Mouse (Mus musculus) liver, postnatal 0 days (tissue): ENCODE measurements around the gene Afdn. TPM values are rescaled to one million over a fixed set of nuclear protein-coding genes. Genes with fewer than 3 reads are reported as not detected.

Source experiments
- ATAC-seq: fragments of 200-750 bp; cut with Nextera tagmentation; 2 replicates; pipeline ENCODE4 v1.8.0; 2017; ENCODE audit warnings: mild to moderate bottlenecking, moderate library complexity
- DNase-seq: peaks from one replicate; pipeline ENCODE4 v3.0.0-alpha.2; 2016
- H3K27ac ChIP-seq: fragments of 300-500 bp; sonication (generic); 2 replicates; pipeline ENCODE4 v1.5.1; 2014; ENCODE audit warnings: antibody characterized with exemption, moderate library complexity, mild to moderate bottlenecking, low read depth
- H3K27me3 ChIP-seq: fragments of 300-500 bp; sonication (generic); 2 replicates; pipeline ENCODE4 v1.6.1; 2014; ENCODE audit warnings: low read length, control low read depth, mixed read lengths; ENCODE audit not compliant: insufficient read depth
- H3K36me3 ChIP-seq: fragments of 300-500 bp; sonication (generic); replicated peaks from 2 replicates; pipeline ENCODE4 v1.6.1; 2014; ENCODE audit warnings: mild to moderate bottlenecking, control low read depth, low read length, moderate library complexity, mixed read lengths; ENCODE audit not compliant: insufficient read depth
- H3K4me1 ChIP-seq: fragments of 300-500 bp; sonication (generic); 2 replicates; pipeline ENCODE4 v1.6.1; 2014; ENCODE audit warnings: antibody characterized with exemption, mild to moderate bottlenecking, control low read depth; ENCODE audit not compliant: insufficient read depth
- H3K4me2 ChIP-seq: fragments of 300-500 bp; sonication (generic); 2 replicates; pipeline ENCODE4 v1.6.1; 2014; ENCODE audit warnings: low read depth, mild to moderate bottlenecking, low read length, moderate library complexity, mixed read lengths
- H3K4me3 ChIP-seq: fragments of 300-500 bp; sonication (generic); 2 replicates; pipeline ENCODE4 v1.5.1; 2014; ENCODE audit warnings: low read depth, low read length
- H3K9ac ChIP-seq: fragments of 300-500 bp; sonication (generic); replicated peaks from 2 replicates; pipeline ENCODE4 v1.6.1; 2014; ENCODE audit warnings: mild to moderate bottlenecking, moderate library complexity
- H3K9me3 ChIP-seq: fragments of 300-500 bp; sonication (generic); 2 replicates; pipeline ENCODE4 v1.6.1; 2016; ENCODE audit warnings: mild to moderate bottlenecking, control low read depth, low read length, mixed read lengths
- CTCF ChIP-seq: sonication (generic); IDR thresholded peaks from 2 replicates; pipeline ENCODE4 v1.5.1; 2016; ENCODE audit warnings: antibody characterized with exemption, low read depth
- EP300 ChIP-seq: IDR thresholded peaks from 2 replicates; pipeline ENCODE4 v1.6.1; 2016; ENCODE audit warnings: antibody characterized with exemption, low read depth, mild to moderate bottlenecking
- WGBS: fragments of 180-500 bp; shearing (Covaris S2); extraction: QIAGEN DNeasy Blood & Tissue Kit; methylation state at CpG from one replicate; pipeline ENCODE4 v1.1.7; 2014; ENCODE audit not compliant: insufficient replicate concordance; 5-methylcytosine and 5-hydroxymethylcytosine counted together
- polyA plus RNA-seq: library from polyadenylated mRNA; unstranded; fragments of >200 nt; fragmentation: Nextera tagmentation; extraction: Ambion mirVana; gene quantifications from 2 replicates; pipeline ENCODE4 v1.2.1, GENCODE M21; 2015

Afdn gene
- polyA plus RNA-seq, 1 experiment from 2014 or later: 20.6 TPM

DNA sequence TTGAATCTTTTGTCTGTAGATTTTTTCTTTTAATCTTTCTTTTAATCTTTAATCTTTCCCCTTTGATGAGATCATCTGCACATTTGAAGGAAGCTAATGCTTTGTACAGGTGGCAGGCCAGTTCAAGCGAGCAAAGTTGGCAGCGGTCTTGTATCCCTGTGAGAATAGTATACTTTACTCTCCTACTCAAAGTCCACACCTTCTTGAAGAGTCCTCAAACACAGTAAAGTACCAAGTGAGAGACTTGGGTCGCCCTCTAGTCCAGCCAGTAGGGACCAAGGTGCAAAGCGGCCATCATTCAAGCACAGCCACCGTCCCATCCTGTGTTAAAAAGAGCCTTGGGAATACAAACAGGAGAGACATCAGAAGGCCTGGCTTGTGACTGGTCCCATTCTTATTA, 25.3 kb upstream of the Afdn start:
- no peak overlapping the region for H3K27ac ChIP-seq
- DNase-seq (no peak), ATAC-seq (no peak)
- no peak overlapping the region for H3K4me2 ChIP-seq
- no peaks in the 10 kb centered on the region for H3K27me3 ChIP-seq
- H3K36me3 ChIP-seq: no peaks in the 10 kb centered on the region
- WGBS: 79% methylated on average over 5 of the region's 5 CpGs
- H3K9me3 ChIP-seq: no peaks in the 10 kb centered on the region
- no peak for TF ChIP-seq CTCF
- TF ChIP-seq EP300: no peak
- H3K4me1 ChIP-seq: no peaks in the 10 kb centered on the region
- no peak overlapping the region for H3K4me3 ChIP-seq
- H3K9ac ChIP-seq: no peak overlapping the region

GRCm38 (mm10) chr17:13735803-13736282, 24.5 kb upstream of the Afdn start:
- Histone ChIP-seq H3K27me3 (no peaks in the 10 kb centered on the region), H3K4me1 (no peaks in the 10 kb centered on the region), H3K4me3 (no peak overlapping the region), H3K27ac (no peak overlapping the region), H3K9ac (no peak overlapping the region), H3K4me2 (no peak overlapping the region), H3K9me3 (no peaks in the 10 kb centered on the region), H3K36me3 (no peaks in the 10 kb centered on the region)
- no peak for DNase-seq
- WGBS: 60% methylated on average over 8 of the region's 8 CpGs
- TF ChIP-seq CTCF: no peak
- TF ChIP-seq EP300: no peak
- ATAC-seq: peak; percentile 49

DNA sequence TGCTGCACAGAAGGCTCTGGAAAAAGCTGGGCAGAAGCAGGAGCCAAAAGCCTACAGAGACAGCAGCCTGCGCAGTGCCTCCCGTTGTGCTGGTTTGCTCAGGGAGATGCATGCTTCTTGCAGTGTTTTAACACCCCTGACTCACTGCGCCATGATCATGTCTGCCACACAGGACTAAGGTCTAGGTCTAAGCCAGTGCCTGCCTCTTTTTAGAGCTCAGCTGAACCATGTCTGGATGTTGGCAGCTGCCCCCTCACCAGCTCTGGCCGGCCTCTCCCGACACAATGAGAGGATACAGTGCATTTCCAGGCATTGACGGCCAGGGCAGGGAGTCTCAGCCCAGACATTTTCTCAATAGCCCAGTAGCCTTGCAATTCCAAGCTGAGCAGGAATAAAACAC, 23.0 kb upstream of the Afdn start:
- 70% methylated on average over 6 of the region's 6 CpGs for WGBS
- Histone ChIP-seq H3K9me3 (no peaks in the 10 kb centered on the region), H3K4me3 (no peak overlapping the region), H3K36me3 (no peaks in the 10 kb centered on the region), H3K4me2 (no peak overlapping the region), H3K27ac (no peak overlapping the region), H3K9ac (no peak overlapping the region), H3K27me3 (no peaks in the 10 kb centered on the region), H3K4me1 (peaks cover 3% of the 10 kb centered on the region; the same call in 1 of the 2 replicates)
- ATAC-seq (no peak), DNase-seq (no peak)
- no peak for TF ChIP-seq EP300

DNA sequence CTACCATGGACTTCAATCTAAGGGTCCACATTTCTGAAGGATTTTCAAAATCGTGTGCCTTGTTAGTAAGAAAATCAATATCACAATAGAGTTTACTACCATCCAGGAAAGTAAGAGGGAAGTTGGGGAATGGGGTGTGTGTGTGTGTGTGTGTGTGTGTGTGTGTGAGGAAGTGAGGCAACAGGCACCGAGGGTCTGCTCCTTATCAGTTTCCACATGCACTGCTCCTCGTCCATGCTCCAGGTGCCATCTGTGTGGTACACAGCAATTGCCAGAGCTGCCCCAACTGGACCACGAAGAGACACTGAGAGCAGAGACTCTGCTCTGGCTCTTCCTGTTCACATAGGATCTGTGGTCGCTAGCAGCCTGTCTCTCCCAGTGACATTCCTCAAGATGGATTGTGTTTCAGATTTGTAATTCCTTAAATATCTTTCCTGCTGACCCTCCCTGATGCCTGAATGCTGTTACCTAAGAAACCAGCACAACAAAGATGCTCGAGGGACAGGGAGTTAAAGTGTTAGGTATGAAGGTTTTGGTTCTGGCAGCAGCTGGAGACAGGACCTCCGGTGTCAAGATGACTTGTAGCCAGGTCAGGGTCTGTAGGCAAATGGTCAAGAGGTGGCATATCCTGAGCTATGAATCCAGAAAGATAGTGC, 22.1 kb upstream of the Afdn start:
- WGBS: 30% methylated on average over 7 of the region's 7 CpGs
- Histone ChIP-seq H3K9ac (no peak overlapping the region), H3K36me3 (no peaks in the 10 kb centered on the region), H3K4me2 (no peak overlapping the region), H3K9me3 (no peaks in the 10 kb centered on the region), H3K27ac (no peak overlapping the region), H3K4me3 (no peak overlapping the region), H3K4me1 (peaks cover 3% of the 10 kb centered on the region), H3K27me3 (no peaks in the 10 kb centered on the region)
- DNase-seq (no peak), ATAC-seq (no peak)
- TF ChIP-seq CTCF (no peak), EP300 (no peak)

GRCm38 (mm10) chr17:13738916-13739315, 21.4 kb upstream of the Afdn start:
- Histone ChIP-seq H3K4me2 (no peak overlapping the region), H3K27me3 (no peaks in the 10 kb centered on the region), H3K4me1 (peaks cover 3% of the 10 kb centered on the region), H3K36me3 (no peaks in the 10 kb centered on the region), H3K9me3 (no peaks in the 10 kb centered on the region), H3K9ac (no peak overlapping the region), H3K27ac (no peak overlapping the region), H3K4me3 (no peak overlapping the region)
- no peak for ATAC-seq
- DNase-seq: no peak
- TF ChIP-seq EP300 (no peak), CTCF (no peak)
- WGBS: 62% methylated on average over 2 of the region's 2 CpGs

DNA sequence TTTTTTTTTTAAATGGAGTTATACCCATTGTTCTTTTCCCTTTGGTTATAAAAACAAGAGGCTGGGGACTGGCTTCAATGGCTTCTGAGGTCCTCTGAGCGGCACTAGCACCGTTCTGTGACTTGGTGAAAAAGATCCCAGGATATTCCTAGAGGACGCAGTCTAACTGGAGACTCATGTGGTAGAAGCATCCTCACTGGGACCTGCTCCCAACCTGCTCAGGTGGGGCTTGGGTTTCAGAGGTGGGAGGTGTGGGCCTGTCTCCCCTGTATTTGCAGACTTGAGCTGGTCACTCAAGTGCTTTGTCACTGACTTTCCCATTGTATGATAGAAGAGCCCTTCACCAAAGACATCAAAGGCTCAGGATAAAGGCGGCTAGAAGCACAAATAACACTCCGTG, 20.4 kb upstream of the Afdn start:
- Histone ChIP-seq H3K36me3 (no peaks in the 10 kb centered on the region), H3K27me3 (no peaks in the 10 kb centered on the region), H3K9ac (no peak overlapping the region), H3K4me3 (no peak overlapping the region), H3K27ac (no peak overlapping the region), H3K9me3 (no peaks in the 10 kb centered on the region), H3K4me1 (peaks cover 3% of the 10 kb centered on the region), H3K4me2 (no peak overlapping the region)
- WGBS: 65% methylated on average over 5 of the region's 5 CpGs
- ATAC-seq (no peak), DNase-seq (no peak)
- no peak for TF ChIP-seq EP300
- TF ChIP-seq CTCF: no peak
